Mouse (Mus musculus) brain, embryonic 14.5 days (tissue): ENCODE data around the gene Gm14443.
"Not testable (repeated sequence)": the region's sequence is repeated elsewhere in the genome, so short reads cannot be mapped to it uniquely, and the experiment has no call there.

Source experiments
- CTCF ChIP-seq: fragments of 200-500 bp; IDR thresholded peaks from 2 replicates; pipeline ENCODE4 v1.5.1; 2012; ENCODE audit warnings: inconsistent platforms, mild to moderate bottlenecking, moderate library complexity, borderline replicate concordance; ENCODE audit not compliant: insufficient read depth, insufficient read length; ENCODE audit errors: extremely low read depth
- POLR2A ChIP-seq: fragments of 200-500 bp; IDR thresholded peaks from 2 replicates; pipeline ENCODE4 v1.6.1; 2012; ENCODE audit warnings: mild to moderate bottlenecking, inconsistent platforms, borderline replicate concordance; ENCODE audit not compliant: poor library complexity, insufficient read depth, insufficient read length, severe bottlenecking; ENCODE audit errors: extremely low read depth

DNA sequence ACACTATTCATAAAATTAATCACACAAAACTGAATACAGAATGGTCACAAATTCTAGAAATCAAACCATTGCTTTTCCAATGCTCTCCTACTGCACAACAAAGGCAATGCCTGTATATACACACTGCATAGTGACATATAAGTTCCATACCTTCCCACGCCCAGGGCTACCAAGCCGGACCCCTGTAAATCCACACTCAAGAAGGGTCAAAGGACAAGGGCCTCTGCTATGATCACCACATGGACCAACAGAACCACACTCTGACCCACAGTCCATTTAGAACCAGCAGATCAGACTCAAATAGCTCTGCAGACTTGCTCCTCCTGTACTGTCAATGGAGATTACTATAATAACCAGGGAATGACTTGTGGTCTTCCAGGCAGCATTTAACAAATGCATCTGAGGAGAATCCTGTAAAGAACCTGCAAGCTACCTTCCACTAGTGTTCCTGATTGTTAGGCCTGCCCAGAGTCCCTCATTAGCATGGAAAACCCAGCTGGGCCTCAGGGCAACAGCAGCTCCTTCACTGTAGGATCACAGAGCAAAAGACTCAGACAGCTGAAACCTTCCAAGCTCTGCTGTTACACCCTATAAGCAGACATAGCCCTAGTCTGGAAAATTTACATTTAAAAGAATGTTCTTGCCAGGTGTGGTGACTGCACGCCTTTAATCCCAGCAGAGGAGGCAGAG, 2.6 kb downstream of the Gm14443 start:
- not testable (repeated sequence) for TF ChIP-seq CTCF, POLR2A
